Mouse (Mus musculus) gonadal fat pad, adult 2 months (tissue): ENCODE measurements around the gene Uimc1. TPM values are rescaled to one million over a fixed set of nuclear protein-coding genes. Genes with fewer than 3 reads are reported as not detected.

Experiments used
- DNase-seq: peaks from one replicate; pipeline ENCODE4 v3.0.0-alpha.2; 2012; ENCODE audit warnings: low read depth
- polyA plus RNA-seq: library from polyadenylated mRNA; depleted of rRNA; stranded (reverse); fragments of >200 nt; gene quantifications from 2 replicates; pipeline ENCODE4 v1.2.3, GENCODE M21; 2012; rRNA removed

Uimc1 gene
- polyA plus RNA-seq, 1 experiment = 9.7 TPM

DNA sequence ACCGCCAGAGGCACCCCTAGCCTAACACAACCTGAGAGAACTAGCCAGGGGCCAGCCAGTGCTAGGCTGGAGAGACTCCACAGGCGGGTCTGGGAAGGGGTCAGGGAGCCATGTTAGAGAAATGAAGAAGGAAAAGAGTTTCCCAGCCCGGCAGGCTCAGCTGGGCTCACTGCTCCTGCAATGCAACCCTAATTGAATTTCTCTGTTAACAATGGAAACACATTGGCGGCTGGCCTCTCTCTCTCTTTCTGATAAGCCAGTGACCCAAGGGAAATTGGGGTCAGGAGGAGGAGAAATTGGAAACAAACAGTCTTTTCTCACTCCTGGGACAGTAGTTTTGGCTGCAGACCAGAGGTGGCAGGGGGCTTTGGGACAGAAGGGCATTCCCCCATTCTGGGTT is 105.5 kb downstream of the Uimc1 start:
- DNase-seq = no peak

GRCm38 (mm10) chr13:54992215-54992614 is 107.9 kb downstream of the Uimc1 start:
- DNase-seq = no peak

- DNase-seq = no peak
These were observed 111.8 kb downstream of the Uimc1 start for GRCm38 (mm10) chr13:54988181-54988760.

GRCm38 (mm10) chr13:54987405-54987804 is 112.7 kb downstream of the Uimc1 start:
- no peak for DNase-seq

- DNase-seq = no peak
These were observed 116.5 kb downstream of the Uimc1 start for GRCm38 (mm10) chr13:54983614-54984013.

DNA sequence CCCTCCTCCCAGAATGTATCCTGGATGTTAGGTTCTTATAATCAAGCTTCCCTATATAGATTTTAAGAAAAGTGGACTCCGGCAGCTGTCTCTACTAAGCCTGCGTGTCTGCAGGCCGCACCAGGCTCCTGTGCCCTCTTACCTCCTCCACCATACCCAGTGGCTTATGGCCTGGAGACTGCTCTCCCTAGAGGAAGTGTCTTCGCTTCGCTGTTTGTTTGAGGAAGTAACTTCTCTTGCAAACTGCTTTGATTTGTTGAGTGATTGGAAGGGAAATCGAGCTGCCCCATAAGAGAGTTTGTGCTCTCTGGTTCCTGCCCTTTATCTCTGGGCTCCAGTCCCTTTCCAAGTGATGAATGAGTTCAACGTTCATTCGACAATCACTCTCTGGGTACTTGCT is 117.1 kb downstream of the Uimc1 start:
- DNase-seq = no peak

GRCm38 (mm10) chr13:54980957-54981356 is 119.1 kb downstream of the Uimc1 start:
- DNase-seq = no peak

DNA sequence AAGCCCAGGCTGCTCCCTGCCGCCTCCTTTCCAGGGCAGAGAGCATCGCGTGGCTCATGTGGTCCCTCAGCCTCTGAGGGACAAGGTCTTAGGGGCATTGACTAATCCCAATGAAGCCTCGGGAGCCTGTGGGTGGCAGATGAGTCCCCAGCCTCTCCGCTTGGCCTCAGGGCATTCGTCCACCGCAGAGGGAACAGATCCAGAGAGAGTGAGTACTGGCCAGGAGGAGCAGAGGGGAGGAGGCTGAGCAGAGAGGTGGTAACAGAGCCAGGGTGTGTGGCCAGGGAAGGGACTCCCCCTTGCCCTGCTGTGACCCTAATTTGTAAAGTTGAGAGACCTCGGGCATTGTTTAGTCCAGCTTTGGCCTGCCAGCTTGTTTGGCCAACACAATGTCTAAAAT is 121.3 kb downstream of the Uimc1 start:
- DNase-seq = no peak

Other genes with a start within 250 kb of the Uimc1 start
- gene Unc5a, start 150.9 kb downstream of the Uimc1 start, polyA plus RNA-seq = 9.2 and 13.9 TPM in 2 replicates
- gene Hk3, start 78.9 kb downstream of the Uimc1 start, polyA plus RNA-seq = 2.7 and 3.1 TPM in 2 replicates
- 19.0 and 20.9 TPM in 2 replicates for gene Zfp346, start 5.0 kb upstream of the Uimc1 start, polyA plus RNA-seq
- gene Gm17617, start 33.2 kb upstream of the Uimc1 start, polyA plus RNA-seq = not detected in 2 replicates
- 4.3 and 6.0 TPM in 2 replicates for gene Fgfr4, start 52.3 kb upstream of the Uimc1 start, polyA plus RNA-seq
- gene Nsd1, start 109.5 kb upstream of the Uimc1 start, polyA plus RNA-seq = 23.1 and 26.3 TPM in 2 replicates
- gene Prelid1, start 220.2 kb upstream of the Uimc1 start, polyA plus RNA-seq = 245 and 271 TPM in 2 replicates
- 82.7 and 84.8 TPM in 2 replicates for gene Rab24, start 221.6 kb upstream of the Uimc1 start, polyA plus RNA-seq
- gene Mxd3, start 229.5 kb upstream of the Uimc1 start, polyA plus RNA-seq = 1.3 and 2.2 TPM in 2 replicates